Mouse (Mus musculus) heart, embryonic 14.5 days (tissue): ENCODE data around the gene Per1. TPM values are rescaled to one million over a fixed set of nuclear protein-coding genes. Genes with fewer than 3 reads are reported as not detected.

ENCODE experiments used
- ATAC-seq: fragments of 200-750 bp; cut with Nextera tagmentation; 2 replicates; pipeline ENCODE4 v1.8.0; 2017; ENCODE audit warnings: low read depth, moderate TSS enrichment; ENCODE audit not compliant: insufficient number of reproducible peaks, insufficient read depth, low FRiP score
- H3K27ac ChIP-seq, 2 experiments: fragments of 200-500 bp in 1 of 2; fragments of 300-500 bp in 1 of 2; sonication (generic) in 1 of 2; replicated peaks in 1 of 2; 2 replicates each; pipeline ENCODE4 v1.5.1; 2012 to 2014; ENCODE audit warnings: low read depth in 2 of 2, low read length in 2 of 2, control low read depth in 1 of 2, mild to moderate bottlenecking in 1 of 2, mixed read lengths in 1 of 2; ENCODE audit not compliant: control insufficient read depth in 1 of 2, insufficient read depth in 1 of 2
- H3K27me3 ChIP-seq: fragments of 300-500 bp; sonication (generic); 2 replicates; pipeline ENCODE4 v1.6.1; 2014; ENCODE audit warnings: mild to moderate bottlenecking, low read length, control low read depth; ENCODE audit not compliant: control insufficient read depth, insufficient read depth
- H3K36me3 ChIP-seq: fragments of 300-500 bp; sonication (generic); 2 replicates; pipeline ENCODE4 v1.6.1; 2014; ENCODE audit warnings: mild to moderate bottlenecking, control low read depth, low read length, mixed read lengths; ENCODE audit not compliant: control insufficient read depth, insufficient read depth
- H3K4me1 ChIP-seq, 2 experiments: fragments of 200-500 bp in 1 of 2; fragments of 300-500 bp in 1 of 2; sonication (generic) in 1 of 2; 2 replicates each; pipeline ENCODE4 v1.6.1; 2012 to 2014; ENCODE audit warnings: low read length in 2 of 2, control low read depth in 1 of 2, mixed read lengths in 1 of 2; ENCODE audit not compliant: control insufficient read depth in 2 of 2, insufficient read depth in 2 of 2
- H3K4me2 ChIP-seq: fragments of 300-500 bp; sonication (generic); 2 replicates; pipeline ENCODE4 v1.6.1; 2014; ENCODE audit warnings: mild to moderate bottlenecking, low read length
- H3K4me3 ChIP-seq, 2 experiments: fragments of 200-500 bp in 1 of 2; fragments of 300-500 bp in 1 of 2; sonication (generic) in 1 of 2; 2 replicates each; pipeline ENCODE4 v1.5.1; 2012 to 2014; ENCODE audit warnings: low read length in 2 of 2, mild to moderate bottlenecking in 2 of 2, control low read depth in 1 of 2, low read depth in 1 of 2, moderate library complexity in 1 of 2; ENCODE audit not compliant: control insufficient read depth in 1 of 2, insufficient read depth in 1 of 2
- H3K9ac ChIP-seq: fragments of 300-500 bp; sonication (generic); 2 replicates; pipeline ENCODE4 v1.6.1; 2014; ENCODE audit warnings: mild to moderate bottlenecking, low read length
- H3K9me3 ChIP-seq: fragments of 300-500 bp; sonication (generic); 2 replicates; pipeline ENCODE4 v1.6.1; 2016; ENCODE audit warnings: low read length, control low read depth; ENCODE audit not compliant: control insufficient read depth
- WGBS: fragments of 180-500 bp; shearing (Covaris S2); extraction: QIAGEN DNeasy Blood & Tissue Kit; methylation state at CpG from one replicate; pipeline ENCODE4 v1.1.7; 2014; 5-methylcytosine and 5-hydroxymethylcytosine counted together
- polyA plus RNA-seq: library from polyadenylated mRNA; unstranded; fragments of >200 nt; fragmentation: Nextera tagmentation; extraction: Ambion mirVana; gene quantifications from 2 replicates; pipeline ENCODE4 v1.2.1, GENCODE M21; 2014

The Per1 gene
- polyA plus RNA-seq, 1 experiment from 2014 or later, result 16.0 TPM

- Histone ChIP-seq H3K4me2 (peak overlapping the region; percentile 84; the same call in 1 of the 2 replicates), H3K4me1 (peaks cover 10 to 29% of the 10 kb centered on the region in 2 experiments)
These were observed 29.5 kb downstream of the Per1 start for GRCm38 (mm10) chr11:69124498-69124847.

GRCm38 (mm10) chr11:69125041-69125851 lies 30.2 kb downstream of the Per1 start:
- under 1% methylated on average over 24 of the region's 24 CpGs for WGBS
- no peaks in the 10 kb centered on the region for H3K27me3 ChIP-seq
- H3K4me3 ChIP-seq, result peak overlapping the region; percentile 60 to 65
- peaks cover 10 to 21% of the 10 kb centered on the region in 2 experiments for H3K4me1 ChIP-seq
- H3K36me3 ChIP-seq, result no peaks in the 10 kb centered on the region
- peak; percentile 20; the same call in 1 of the 2 replicates for ATAC-seq
- peak overlapping the region; percentile 93 for H3K4me2 ChIP-seq
- H3K27ac ChIP-seq, result peak overlapping the region; percentile 63 to 70
- H3K9me3 ChIP-seq, result no peaks in the 10 kb centered on the region
- peak overlapping the region; percentile 68 for H3K9ac ChIP-seq

More at GRCm38 (mm10) chr11:69124498-69124847, 29.5 kb downstream of the Per1 start:
- Histone ChIP-seq H3K9ac (no peak overlapping the region), H3K36me3 (no peaks in the 10 kb centered on the region), H3K27ac (no peak overlapping the region), H3K27me3 (no peaks in the 10 kb centered on the region), H3K9me3 (no peaks in the 10 kb centered on the region), H3K4me3 (peak overlapping the region in 1 of 2 experiments; percentile 73; a peak in 1 of 4 replicates)
- 0% methylated on average over 3 of the region's 3 CpGs for WGBS
- no peak for ATAC-seq

DNA sequence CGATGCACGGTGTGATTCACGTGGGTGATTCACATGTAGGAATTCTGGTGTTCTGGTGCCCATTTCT lies 30.7 kb downstream of the Per1 start, which contains the start of gene Aloxe3:
Aloxe3 (plus strand) TSS at position 45 of the 67 bp plus-strand sequence.
- Histone ChIP-seq H3K36me3 (no peaks in the 10 kb centered on the region), H3K27me3 (no peaks in the 10 kb centered on the region), H3K4me2 (peak within 1 kb of the TSS; percentile 93), H3K4me1 (peaks cover 7 to 17% of the 10 kb centered on the region in 2 experiments), H3K9ac (peak within 1 kb of the TSS; percentile 68), H3K4me3 (peak within 1 kb of the TSS; percentile 60 to 65), H3K27ac (peak within 1 kb of the TSS; percentile 63 to 70), H3K9me3 (no peaks in the 10 kb centered on the region)
- ATAC-seq, result no peak
- 6% methylated on average over 3 of the region's 3 CpGs for WGBS

- no peaks in the 10 kb centered on the region for H3K27me3 ChIP-seq
- H3K4me3 ChIP-seq, result peak overlapping the region; percentile 60 to 65
- WGBS, result 14% methylated on average over 20 of the region's 20 CpGs
- no peaks in the 10 kb centered on the region for H3K36me3 ChIP-seq
- peak overlapping the region; percentile 68 for H3K9ac ChIP-seq
- ATAC-seq, result no peak
- H3K9me3 ChIP-seq, result no peaks in the 10 kb centered on the region
- peak overlapping the region; percentile 93 for H3K4me2 ChIP-seq
- peaks cover 5 to 14% of the 10 kb centered on the region in 2 experiments for H3K4me1 ChIP-seq
- peak overlapping the region in 1 of 2 experiments; percentile 70; a peak in 2 of 4 replicates for H3K27ac ChIP-seq
These were observed 31.1 kb downstream of the Per1 start for GRCm38 (mm10) chr11:69125919-69126705.

DNA sequence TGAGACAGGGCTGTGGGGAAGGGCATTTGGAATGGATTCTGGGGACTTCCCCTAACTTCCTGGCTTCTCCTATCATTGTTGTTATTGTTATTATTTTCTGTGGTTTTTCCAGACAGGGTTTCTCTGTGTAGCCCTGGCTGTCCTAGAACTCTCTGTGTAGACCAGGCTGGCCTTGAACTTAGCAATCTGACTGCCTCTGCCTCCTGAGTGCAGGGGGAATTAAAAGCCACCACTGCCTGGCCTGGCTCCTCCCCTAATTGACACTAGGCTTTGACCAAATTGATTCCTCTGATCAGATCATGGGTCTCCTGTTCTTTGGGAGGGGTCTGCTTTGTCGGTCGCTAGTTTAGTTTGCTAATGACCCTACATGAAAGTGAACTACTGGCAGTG lies 31.7 kb downstream of the Per1 start:
- Histone ChIP-seq H3K9ac (no peak overlapping the region), H3K4me2 (peak overlapping the region; percentile 93; the same call in 1 of the 2 replicates), H3K36me3 (no peaks in the 10 kb centered on the region), H3K27ac (no peak overlapping the region), H3K27me3 (no peaks in the 10 kb centered on the region), H3K4me3 (no peak overlapping the region), H3K4me1 (peaks cover 5 to 14% of the 10 kb centered on the region in 2 experiments), H3K9me3 (no peaks in the 10 kb centered on the region)
- WGBS, result 59% methylated on average over 2 of the region's 2 CpGs
- ATAC-seq, result no peak

GRCm38 (mm10) chr11:69128426-69129122 lies 33.6 kb downstream of the Per1 start:
- H3K27ac ChIP-seq, result no peak overlapping the region
- peaks cover 6% of the 10 kb centered on the region for H3K27me3 ChIP-seq
- H3K4me3 ChIP-seq, result no peak overlapping the region
- H3K4me2 ChIP-seq, result no peak overlapping the region
- peaks cover 6 to 15% of the 10 kb centered on the region in 2 experiments for H3K4me1 ChIP-seq
- no peaks in the 10 kb centered on the region for H3K36me3 ChIP-seq
- no peaks in the 10 kb centered on the region for H3K9me3 ChIP-seq
- no peak for ATAC-seq
- no peak overlapping the region for H3K9ac ChIP-seq
- 61% methylated on average over 8 of the region's 8 CpGs for WGBS

DNA sequence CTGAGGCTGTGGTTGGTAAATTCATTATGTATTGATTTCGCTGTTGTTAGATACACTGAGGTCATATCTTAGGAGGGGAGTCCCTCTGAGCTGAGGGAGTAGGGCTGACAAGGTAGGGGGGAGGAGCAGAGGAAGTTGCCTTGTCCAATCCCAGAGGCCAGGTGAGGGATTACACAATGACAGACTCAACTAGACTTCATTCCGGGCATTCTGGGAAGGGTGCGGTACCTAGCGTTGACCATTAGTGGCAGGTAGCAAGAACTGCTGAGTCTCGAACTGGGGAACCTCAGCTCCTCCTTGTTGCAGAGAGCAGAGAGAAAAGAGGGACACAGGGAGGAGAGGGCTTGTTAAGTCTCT lies 38.5 kb downstream of the Per1 start:
- ATAC-seq, result no peak
- Histone ChIP-seq H3K9ac (peak overlapping the region; percentile 63; the same call in 1 of the 2 replicates), H3K9me3 (no peaks in the 10 kb centered on the region), H3K27ac (no peak overlapping the region), H3K4me3 (peak overlapping the region; percentile 41 to 43; a peak in 2 of 4 replicates), H3K4me1 (peaks cover 4 to 6% of the 10 kb centered on the region in 2 experiments; a peak in 2 of 4 replicates), H3K4me2 (peak overlapping the region; percentile 91), H3K27me3 (peaks cover 6% of the 10 kb centered on the region), H3K36me3 (no peaks in the 10 kb centered on the region)
- WGBS, result 19% methylated on average over 5 of the region's 5 CpGs
